Mouse (Mus musculus) cerebellum, adult 2 months (tissue): Measurements from ENCODE around the gene Aldh1b1. TPM values are rescaled to one million over a fixed set of nuclear protein-coding genes. Genes with fewer than 3 reads are reported as not detected.

Experiments used
- DNase-seq, 2 experiments: peaks; one replicate each; pipeline ENCODE4 v3.0.0; 2021
- H3K27ac ChIP-seq: fragments of 200-500 bp; 2 replicates; pipeline ENCODE4 v1.5.1; 2012; ENCODE audit warnings: low read length, control low read depth, inconsistent platforms; ENCODE audit not compliant: insufficient read depth
- H3K27me3 ChIP-seq: fragments of 200-500 bp; 2 replicates; pipeline ENCODE4 v1.6.1; 2012; ENCODE audit warnings: inconsistent platforms, mild to moderate bottlenecking, low read length, moderate library complexity; ENCODE audit not compliant: control insufficient read depth, insufficient read depth
- H3K4me1 ChIP-seq: fragments of 200-500 bp; 2 replicates; pipeline ENCODE4 v1.6.1; 2011; ENCODE audit warnings: low read length; ENCODE audit not compliant: control insufficient read depth, insufficient read depth
- H3K4me3 ChIP-seq: fragments of 200-500 bp; replicated peaks from 2 replicates; pipeline ENCODE3; 2011; ENCODE audit warnings: mild to moderate bottlenecking, low read depth, low read length, control low read depth; ENCODE audit not compliant: insufficient read depth
- CTCF ChIP-seq: fragments of 200-500 bp; IDR thresholded peaks from 2 replicates; pipeline ENCODE4 v1.5.1; 2011; ENCODE audit warnings: low read depth, mild to moderate bottlenecking, control low read depth, low read length, moderate library complexity, borderline replicate concordance; ENCODE audit not compliant: insufficient read depth
- POLR2A ChIP-seq: fragments of 200-500 bp; IDR thresholded peaks from 2 replicates; pipeline ENCODE4 v1.6.1; 2011; ENCODE audit warnings: low read length, control low read depth, borderline replicate concordance; ENCODE audit not compliant: insufficient read depth
- WGBS: fragments of 180-500 bp; shearing (Covaris S2); methylation state at CpG from one replicate; pipeline ENCODE4 v1.1.7; 2018; 5-methylcytosine and 5-hydroxymethylcytosine counted together
- polyA plus RNA-seq: library from polyadenylated mRNA; depleted of rRNA; stranded (reverse); fragments of >200 nt; gene quantifications from 2 replicates; pipeline ENCODE4 v1.2.3, GENCODE M21; 2012

Aldh1b1 gene
- polyA plus RNA-seq, 1 experiment: 2.7 TPM

GRCm38 (mm10) chr4:45788446-45789081 is 10.3 kb upstream of the Aldh1b1 start:
- WGBS: 46% methylated on average over 13 of the region's 13 CpGs

GRCm38 (mm10) chr4:45789263-45789958 is 9.4 kb upstream of the Aldh1b1 start:
- DNase-seq: peak; percentile 75 to 86
- Histone ChIP-seq H3K27me3 (peaks cover 2% of the 10 kb centered on the region; the same call in 1 of the 2 replicates), H3K27ac (no peak overlapping the region), H3K4me1 (peaks cover 16% of the 10 kb centered on the region), H3K4me3 (no peak overlapping the region)
- no peak for TF ChIP-seq CTCF
- 8% methylated on average over 13 of the region's 13 CpGs for WGBS

More at GRCm38 (mm10) chr4:45788446-45789081, 10.3 kb upstream of the Aldh1b1 start:
- Histone ChIP-seq H3K27me3 (peaks cover 2% of the 10 kb centered on the region; the same call in 1 of the 2 replicates), H3K27ac (no peak overlapping the region), H3K4me3 (no peak overlapping the region), H3K4me1 (peaks cover 16% of the 10 kb centered on the region)
- no peak for DNase-seq
- TF ChIP-seq CTCF (no peak), POLR2A (no peak)

- DNase-seq: no peak
- Histone ChIP-seq H3K27ac (no peak overlapping the region), H3K4me1 (peaks cover 16% of the 10 kb centered on the region), H3K27me3 (peaks cover 2% of the 10 kb centered on the region; the same call in 1 of the 2 replicates), H3K4me3 (no peak overlapping the region)
- no peak for TF ChIP-seq CTCF
- TF ChIP-seq POLR2A: no peak
- WGBS: 64% methylated on average over 2 of the region's 2 CpGs
Measured at GRCm38 (mm10) chr4:45790018-45790417, 8.8 kb upstream of the Aldh1b1 start.

GRCm38 (mm10) chr4:45795191-45795811 is 3.5 kb upstream of the Aldh1b1 start:
- 12% methylated on average over 12 of the region's 12 CpGs for WGBS
- Histone ChIP-seq H3K27me3 (no peaks in the 10 kb centered on the region; the same call in 1 of the 2 replicates), H3K4me1 (no peaks in the 10 kb centered on the region), H3K27ac (no peak overlapping the region), H3K4me3 (no peak overlapping the region)
- TF ChIP-seq POLR2A (no peak), CTCF (no peak)
- DNase-seq: no peak

- TF ChIP-seq POLR2A (no peak), CTCF (no peak)
- 76% methylated on average over 5 of the region's 5 CpGs for WGBS
- Histone ChIP-seq H3K4me1 (no peaks in the 10 kb centered on the region), H3K4me3 (no peak overlapping the region), H3K27me3 (no peaks in the 10 kb centered on the region; the same call in 1 of the 2 replicates), H3K27ac (no peak overlapping the region)
- no peak for DNase-seq
Measured at GRCm38 (mm10) chr4:45796760-45797159, 2.1 kb upstream of the Aldh1b1 start.

GRCm38 (mm10) chr4:45799956-45800537 is 1.2 kb downstream of the Aldh1b1 start:
- Histone ChIP-seq H3K27ac (no peak overlapping the region), H3K4me1 (no peaks in the 10 kb centered on the region), H3K27me3 (no peaks in the 10 kb centered on the region; the same call in 1 of the 2 replicates), H3K4me3 (no peak overlapping the region)
- WGBS: 73% methylated on average over 3 of the region's 3 CpGs
- no peak for DNase-seq
- TF ChIP-seq CTCF: no peak
- TF ChIP-seq POLR2A: no peak

- Histone ChIP-seq H3K4me1 (no peaks in the 10 kb centered on the region; the same call in 1 of the 2 replicates), H3K27me3 (no peaks in the 10 kb centered on the region; the same call in 1 of the 2 replicates), H3K27ac (no peak overlapping the region), H3K4me3 (no peak overlapping the region)
- no peak for DNase-seq
- TF ChIP-seq POLR2A: no peak
- no peak for TF ChIP-seq CTCF
- WGBS: 94% methylated on average over 14 of the region's 14 CpGs
Measured at GRCm38 (mm10) chr4:45802900-45803299, 4.1 kb downstream of the Aldh1b1 start.
